Mouse (Mus musculus): ENCODE measurements around the gene Zfp523. TPM values are rescaled to one million over a fixed set of nuclear protein-coding genes. Genes with fewer than 3 reads are reported as not detected.

The Zfp523 gene
- polyA plus RNA-seq (2015; fragmentation: Nextera tagmentation; extraction: Ambion mirVana), result 43.0 and 44.7 TPM in 2 replicates

DNA sequence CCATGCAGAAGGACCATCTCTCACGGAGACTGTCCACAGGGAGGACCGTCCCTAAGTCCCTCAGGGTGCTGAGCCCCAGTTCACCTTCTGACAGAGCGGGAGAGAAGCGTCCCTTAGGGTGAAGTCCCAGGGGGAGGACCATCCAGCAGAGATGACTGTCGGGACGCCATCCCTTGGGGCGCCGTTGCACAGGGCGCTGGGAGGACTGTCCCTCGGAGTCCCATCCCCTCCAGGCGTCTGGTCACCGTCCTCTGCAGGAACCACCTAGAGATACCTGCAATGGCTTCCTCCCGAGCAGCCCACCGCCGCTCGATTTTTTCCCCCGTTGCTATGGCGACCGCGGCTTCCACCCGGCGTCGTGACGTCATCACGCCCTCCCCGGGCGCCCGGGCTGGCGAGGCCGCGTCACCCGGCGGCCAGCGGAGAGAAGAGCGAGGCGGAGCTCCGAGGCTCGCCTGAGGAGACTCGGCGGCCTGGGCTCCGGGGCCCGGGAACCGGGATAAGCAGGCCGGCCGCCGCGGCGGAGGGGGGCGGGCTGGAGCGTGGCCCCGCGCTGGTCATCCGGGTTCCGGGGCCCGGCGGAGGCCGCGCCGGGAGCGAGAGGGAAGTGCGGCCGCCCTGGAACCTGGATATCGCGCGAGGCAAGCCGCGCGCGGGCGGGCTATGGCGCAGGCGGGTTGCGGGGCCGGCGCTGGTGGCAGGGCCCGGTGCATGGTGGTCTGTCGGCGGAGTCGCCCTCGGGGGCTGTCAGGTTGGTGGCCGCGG, at the start of gene Zfp523:
Gene Zfp523 (plus strand): TSS at position 355 of the 765 bp plus-strand sequence.
- peak within 1 kb of the TSS; percentile 89 for H3K4me2 ChIP-seq (replicated peaks)
- peak within 1 kb of the TSS; percentile 91 for H3K27ac ChIP-seq (replicated peaks)
- no peaks in the 10 kb centered on the region for H3K9me3 ChIP-seq (replicated peaks)
- peak; percentile 87 for ATAC-seq (ENCODE audit: insufficient number of reproducible peaks, low FRiP score, low TSS enrichment, low read depth)
- under 1% methylated on average over 82 of the region's 82 CpGs for WGBS
- H3K36me3 ChIP-seq, result no peaks in the 10 kb centered on the region
- H3K27me3 ChIP-seq, result no peaks in the 10 kb centered on the region
- H3K4me1 ChIP-seq, result peaks cover 68% of the 10 kb centered on the region
- H3K9ac ChIP-seq, result peak within 1 kb of the TSS; percentile 89
- peak within 1 kb of the TSS; percentile 86 for H3K4me3 ChIP-seq (replicated peaks)

- Histone ChIP-seq H3K36me3 (no peaks in the 10 kb centered on the region), H3K9ac (no peak overlapping the region), H3K9me3 (replicated peaks) (no peaks in the 10 kb centered on the region), H3K27me3 (no peaks in the 10 kb centered on the region), H3K4me1 (peaks cover 4% of the 10 kb centered on the region; the same call in 1 of the 2 replicates), H3K27ac (replicated peaks) (no peak overlapping the region), H3K4me2 (replicated peaks) (no peak overlapping the region), H3K4me3 (replicated peaks) (no peak overlapping the region)
- no peak for ATAC-seq (ENCODE audit: insufficient number of reproducible peaks, low FRiP score, low TSS enrichment, low read depth)
- 86% methylated on average over 5 of the region's 5 CpGs for WGBS
Measured at GRCm38 (mm10) chr17:28129796-28130195, 47.1 kb upstream of the Zfp523 start.

DNA sequence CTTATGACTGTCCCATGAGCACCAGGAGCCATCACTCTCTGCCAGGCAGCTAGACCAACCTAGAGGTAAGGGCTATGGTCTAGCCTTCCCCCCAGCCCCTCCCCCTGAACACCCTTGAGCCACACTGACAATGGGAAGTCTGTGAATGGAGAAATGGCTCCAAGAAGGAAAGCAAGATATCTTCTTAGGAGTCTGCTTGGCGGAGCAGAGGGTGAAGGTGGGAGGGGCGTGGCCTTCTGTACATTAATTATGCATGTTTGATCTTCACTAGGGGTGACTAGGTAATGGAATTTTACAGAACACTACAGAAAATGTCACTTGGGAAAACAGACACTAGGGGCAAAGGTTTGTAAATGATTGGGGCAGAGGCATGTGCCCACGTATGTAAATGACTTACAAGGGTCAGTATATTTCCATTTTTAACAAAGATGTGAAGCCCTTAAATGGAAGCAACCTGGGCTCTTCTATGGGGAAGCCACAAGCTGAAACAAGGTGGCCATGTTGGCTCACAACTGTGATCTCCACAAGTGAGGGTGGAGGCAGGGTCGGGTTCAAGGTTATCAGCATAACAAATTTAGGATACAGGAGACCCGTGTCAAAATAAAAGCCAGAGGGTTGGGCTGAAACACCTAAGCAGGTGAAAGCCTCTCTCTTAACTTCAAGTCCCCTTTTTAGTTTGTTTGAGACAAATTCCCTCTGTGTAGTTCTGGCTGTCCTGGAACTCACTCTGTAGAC, 46.4 kb upstream of the Zfp523 start:
- Histone ChIP-seq H3K9ac (no peak overlapping the region), H3K27me3 (no peaks in the 10 kb centered on the region), H3K4me3 (replicated peaks) (no peak overlapping the region), H3K27ac (replicated peaks) (no peak overlapping the region), H3K4me1 (peaks cover 4% of the 10 kb centered on the region; the same call in 1 of the 2 replicates), H3K4me2 (replicated peaks) (no peak overlapping the region), H3K9me3 (replicated peaks) (no peaks in the 10 kb centered on the region), H3K36me3 (no peaks in the 10 kb centered on the region)
- no peak for ATAC-seq (ENCODE audit: insufficient number of reproducible peaks, low FRiP score, low TSS enrichment, low read depth)
- WGBS, result 61% methylated on average over 5 of the region's 5 CpGs

DNA sequence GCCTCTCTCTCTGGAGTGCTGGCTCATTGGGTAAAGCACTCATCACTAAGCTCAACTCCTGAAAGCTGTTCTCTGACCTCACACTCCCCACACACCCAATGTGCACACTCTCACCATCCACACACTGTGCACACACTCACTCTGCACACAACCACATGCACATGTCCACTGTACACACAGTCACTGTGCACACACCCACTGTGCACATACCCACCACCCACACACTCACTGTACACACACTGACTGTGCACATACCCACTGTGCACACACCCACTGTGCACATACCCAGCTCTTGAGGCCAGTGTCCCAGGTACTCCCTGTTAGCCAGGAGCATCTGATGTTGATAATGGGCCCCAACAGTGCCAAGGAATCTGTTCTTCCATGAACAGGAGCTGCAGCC, 45.8 kb upstream of the Zfp523 start:
- H3K9me3 ChIP-seq (replicated peaks), result no peaks in the 10 kb centered on the region
- H3K4me2 ChIP-seq (replicated peaks), result no peak overlapping the region
- no peak overlapping the region for H3K9ac ChIP-seq
- no peaks in the 10 kb centered on the region for H3K36me3 ChIP-seq
- H3K27ac ChIP-seq (replicated peaks), result no peak overlapping the region
- H3K4me1 ChIP-seq, result peaks cover 4% of the 10 kb centered on the region; the same call in 1 of the 2 replicates
- H3K4me3 ChIP-seq (replicated peaks), result no peak overlapping the region
- no peaks in the 10 kb centered on the region for H3K27me3 ChIP-seq
- no peak for ATAC-seq (ENCODE audit: insufficient number of reproducible peaks, low FRiP score, low TSS enrichment, low read depth)

- Histone ChIP-seq H3K4me3 (replicated peaks) (no peak overlapping the region), H3K27me3 (no peaks in the 10 kb centered on the region), H3K9me3 (replicated peaks) (no peaks in the 10 kb centered on the region), H3K4me2 (replicated peaks) (no peak overlapping the region; the same call in 1 of the 2 replicates), H3K36me3 (no peaks in the 10 kb centered on the region), H3K27ac (replicated peaks) (no peak overlapping the region), H3K4me1 (peaks cover 8% of the 10 kb centered on the region; the same call in 1 of the 2 replicates), H3K9ac (no peak overlapping the region)
- 9% methylated on average over 14 of the region's 14 CpGs for WGBS
- no peak for ATAC-seq (ENCODE audit: insufficient number of reproducible peaks, low FRiP score, low TSS enrichment, low read depth)
Measured at GRCm38 (mm10) chr17:28133193-28133592, 43.7 kb upstream of the Zfp523 start.

DNA sequence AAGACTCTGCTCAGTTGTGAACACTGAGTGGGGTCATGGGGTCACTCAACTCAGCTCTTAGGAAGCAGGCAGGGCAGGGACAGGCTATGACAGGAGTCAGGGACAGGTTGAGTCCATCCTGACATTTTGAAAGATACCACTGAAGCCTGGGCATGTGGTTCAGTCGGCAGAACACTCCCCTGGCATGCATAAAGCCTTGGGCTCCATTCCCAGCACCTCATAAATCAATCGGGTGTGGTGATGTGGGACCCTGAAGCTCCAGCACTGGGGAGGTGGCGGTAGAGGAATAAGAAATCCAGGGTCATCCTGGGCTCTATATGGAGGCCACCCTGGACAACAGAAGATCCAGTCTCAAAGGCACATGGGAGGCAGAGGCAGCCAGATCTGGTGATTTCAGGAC, 41.4 kb upstream of the Zfp523 start:
- no peak overlapping the region for H3K4me3 ChIP-seq (replicated peaks)
- WGBS, result 66% methylated on average over 3 of the region's 3 CpGs
- H3K4me1 ChIP-seq, result peaks cover 12% of the 10 kb centered on the region
- no peaks in the 10 kb centered on the region for H3K9me3 ChIP-seq (replicated peaks)
- no peaks in the 10 kb centered on the region for H3K36me3 ChIP-seq
- no peak overlapping the region for H3K27ac ChIP-seq (replicated peaks)
- no peak overlapping the region for H3K4me2 ChIP-seq (replicated peaks)
- no peak for ATAC-seq (ENCODE audit: insufficient number of reproducible peaks, low FRiP score, low TSS enrichment, low read depth)
- H3K9ac ChIP-seq, result no peak overlapping the region
- H3K27me3 ChIP-seq, result no peaks in the 10 kb centered on the region

DNA sequence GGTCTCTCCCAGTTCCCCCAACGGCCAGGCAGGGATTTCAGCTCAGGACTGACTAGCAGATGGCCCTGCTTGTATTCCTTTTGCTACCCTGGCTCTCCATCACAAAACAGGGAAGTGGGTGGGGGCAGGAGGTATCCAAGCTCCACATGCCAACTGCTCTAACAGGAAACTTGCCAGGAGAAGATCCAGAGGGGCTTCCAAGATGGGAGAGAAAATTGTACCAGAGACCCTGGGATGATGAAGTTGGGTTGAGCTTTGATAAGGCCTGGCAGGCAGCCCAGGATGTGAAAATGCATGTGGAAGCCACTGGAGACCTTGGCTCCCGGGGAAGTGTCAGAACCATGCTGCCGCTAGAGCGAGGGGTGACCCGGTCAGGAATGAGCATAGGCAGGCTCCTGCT, 40.7 kb upstream of the Zfp523 start:
- Histone ChIP-seq H3K4me3 (replicated peaks) (no peak overlapping the region), H3K4me2 (replicated peaks) (no peak overlapping the region), H3K27ac (replicated peaks) (no peak overlapping the region), H3K4me1 (peaks cover 20% of the 10 kb centered on the region), H3K9ac (no peak overlapping the region), H3K9me3 (replicated peaks) (no peaks in the 10 kb centered on the region), H3K36me3 (no peaks in the 10 kb centered on the region), H3K27me3 (no peaks in the 10 kb centered on the region; the same call in 1 of the 2 replicates)
- WGBS, result 29% methylated on average over 5 of the region's 5 CpGs
- no peak for ATAC-seq (ENCODE audit: insufficient number of reproducible peaks, low FRiP score, low TSS enrichment, low read depth)

- no peak overlapping the region for H3K4me2 ChIP-seq (replicated peaks)
- 81% methylated on average over 8 of the region's 8 CpGs for WGBS
- H3K4me1 ChIP-seq, result peaks cover 34% of the 10 kb centered on the region
- H3K27ac ChIP-seq (replicated peaks), result no peak overlapping the region
- peaks cover 3% of the 10 kb centered on the region; the same call in 1 of the 2 replicates for H3K27me3 ChIP-seq
- ATAC-seq (ENCODE audit: insufficient number of reproducible peaks, low FRiP score, low TSS enrichment, low read depth), result no peak
- no peak overlapping the region for H3K4me3 ChIP-seq (replicated peaks)
- no peaks in the 10 kb centered on the region for H3K36me3 ChIP-seq
- H3K9me3 ChIP-seq (replicated peaks), result no peaks in the 10 kb centered on the region
- no peak overlapping the region for H3K9ac ChIP-seq
Measured at GRCm38 (mm10) chr17:28138013-28138412, 38.9 kb upstream of the Zfp523 start.

- no peak for ATAC-seq (ENCODE audit: insufficient number of reproducible peaks, low FRiP score, low TSS enrichment, low read depth)
- no peak overlapping the region for H3K4me3 ChIP-seq (replicated peaks)
- no peak overlapping the region for H3K9ac ChIP-seq
- no peaks in the 10 kb centered on the region for H3K9me3 ChIP-seq (replicated peaks)
- peaks cover 3% of the 10 kb centered on the region; the same call in 1 of the 2 replicates for H3K27me3 ChIP-seq
- H3K36me3 ChIP-seq, result no peaks in the 10 kb centered on the region
- H3K27ac ChIP-seq (replicated peaks), result no peak overlapping the region
- peaks cover 37% of the 10 kb centered on the region for H3K4me1 ChIP-seq
- H3K4me2 ChIP-seq (replicated peaks), result no peak overlapping the region
- WGBS, result 54% methylated on average over 9 of the region's 9 CpGs
Measured at GRCm38 (mm10) chr17:28138685-28139084, 38.2 kb upstream of the Zfp523 start.

DNA sequence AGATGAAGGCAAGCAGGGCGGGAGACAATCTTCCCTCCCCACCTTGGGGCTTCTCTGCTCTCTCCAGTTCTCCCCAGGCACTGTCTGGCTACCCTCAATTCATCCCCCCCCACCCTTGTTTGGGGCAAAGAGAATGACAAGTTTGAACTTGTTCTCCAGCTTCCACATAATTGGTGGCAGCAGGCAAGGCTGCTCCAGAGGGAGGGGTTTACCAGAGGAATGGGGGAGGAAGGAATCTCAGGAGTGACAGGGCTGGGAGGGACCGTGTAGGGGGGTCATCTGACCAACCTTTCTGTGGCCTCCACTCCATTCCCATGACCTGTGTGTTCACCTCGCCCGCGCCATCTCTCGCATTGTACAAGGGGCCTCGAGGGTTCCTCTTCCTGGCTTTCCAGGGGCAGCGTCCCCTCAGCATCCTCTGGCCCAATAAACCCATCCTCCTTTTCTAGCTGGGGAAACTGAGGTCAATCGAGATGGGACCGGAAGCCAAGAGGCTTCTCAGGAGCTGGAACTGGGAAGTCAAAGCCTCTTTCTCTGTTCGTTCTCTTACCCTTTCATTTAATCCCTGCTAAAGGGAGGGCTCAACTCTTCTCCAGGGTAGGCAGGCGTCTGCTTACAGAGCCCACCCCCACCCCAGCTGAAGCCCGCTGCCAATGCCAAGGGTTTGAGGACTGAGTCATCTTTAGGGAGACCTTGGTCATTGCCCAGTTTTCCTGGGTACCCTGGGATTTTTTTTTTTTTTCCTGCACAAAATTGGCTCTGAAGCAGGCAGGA, 36.3 kb upstream of the Zfp523 start:
- Histone ChIP-seq H3K36me3 (no peaks in the 10 kb centered on the region), H3K9me3 (replicated peaks) (no peaks in the 10 kb centered on the region), H3K4me3 (replicated peaks) (no peak overlapping the region), H3K4me2 (replicated peaks) (peak overlapping the region; percentile 95), H3K9ac (no peak overlapping the region), H3K27me3 (peaks cover 9% of the 10 kb centered on the region; the same call in 1 of the 2 replicates), H3K4me1 (peaks cover 57% of the 10 kb centered on the region), H3K27ac (replicated peaks) (no peak overlapping the region)
- 25% methylated on average over 13 of the region's 13 CpGs for WGBS
- no peak for ATAC-seq (ENCODE audit: insufficient number of reproducible peaks, low FRiP score, low TSS enrichment, low read depth)

DNA sequence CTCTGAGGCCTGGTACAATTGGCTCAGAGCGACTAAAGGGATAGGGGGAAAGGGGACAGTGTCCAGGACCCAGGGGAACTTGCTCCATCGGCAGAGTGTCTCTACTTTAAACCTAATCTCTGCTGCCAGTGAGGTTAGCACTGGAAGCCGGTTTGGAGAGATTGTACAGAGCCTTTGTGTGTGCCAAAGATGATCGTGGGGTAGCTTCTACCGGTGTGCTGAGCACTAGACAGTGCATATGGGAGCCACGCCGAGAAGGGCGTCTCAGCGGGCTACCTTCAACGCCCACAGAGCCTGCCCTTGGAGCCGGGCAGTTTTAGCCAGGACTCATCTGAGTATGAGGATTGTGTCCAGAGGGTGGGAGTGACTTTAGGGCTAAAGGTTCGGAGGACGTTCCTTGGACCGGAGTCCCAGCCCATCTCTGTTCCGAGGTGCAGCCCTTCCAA, 35.7 kb upstream of the Zfp523 start:
- WGBS, result 4% methylated on average over 15 of the region's 15 CpGs
- Histone ChIP-seq H3K4me3 (replicated peaks) (peak overlapping the region; percentile 61), H3K4me2 (replicated peaks) (peak overlapping the region; percentile 95), H3K27ac (replicated peaks) (peak overlapping the region; percentile 73), H3K9me3 (replicated peaks) (no peaks in the 10 kb centered on the region), H3K36me3 (no peaks in the 10 kb centered on the region), H3K4me1 (peaks cover 62% of the 10 kb centered on the region), H3K9ac (peak overlapping the region; percentile 31; the same call in 1 of the 2 replicates), H3K27me3 (peaks cover 9% of the 10 kb centered on the region; the same call in 1 of the 2 replicates)
- no peak for ATAC-seq (ENCODE audit: insufficient number of reproducible peaks, low FRiP score, low TSS enrichment, low read depth)
